Mouse (Mus musculus) erythroblast, embryonic 14.5 days (primary cell): ENCODE results near the gene Creb3.

ENCODE experiments used
- GATA1 ChIP-seq: IDR thresholded peaks from 2 replicates; pipeline ENCODE4 v1.6.1; 2012; ENCODE audit warnings: low read length, inconsistent platforms, mixed read lengths
- TAL1 ChIP-seq: IDR thresholded peaks from 3 replicates; pipeline ENCODE4 v1.6.1; 2012; ENCODE audit warnings: low read length, inconsistent platforms, mixed read lengths

GRCm38 (mm10) chr4:43604751-43605685, 42.9 kb downstream of the Creb3 start:
- TF ChIP-seq TAL1 (peak; percentile 90), GATA1 (peak; percentile 95)
